Mouse (Mus musculus) myocyte (in vitro differentiated cells): ENCODE data around the gene Fam120b. TPM values are rescaled to one million over a fixed set of nuclear protein-coding genes. Genes with fewer than 3 reads are reported as not detected.
A peak's percentile ranks its signal among the peaks of the same experiment; 100 is the strongest.
"Not testable (repeated sequence)": the region's sequence is repeated elsewhere in the genome, so short reads cannot be mapped to it uniquely, and the experiment has no call there.

Source experiments
- H3K27me3 ChIP-seq: one replicate; pipeline ENCODE4 v1.6.1; 2011; ENCODE audit not compliant: control insufficient read depth, insufficient read depth, insufficient read length
- H3K36me3 ChIP-seq: one replicate; pipeline ENCODE4 v1.6.1; 2011; ENCODE audit not compliant: control insufficient read depth, insufficient read depth
- H3K4me2 ChIP-seq: one replicate; pipeline ENCODE4 v1.6.1; 2011; ENCODE audit warnings: low read depth, control low read depth
- H3K4me3 ChIP-seq: one replicate; pipeline ENCODE4 v1.5.1; 2011; ENCODE audit warnings: mild to moderate bottlenecking, control low read depth, moderate library complexity
- H3K79me2 ChIP-seq: one replicate; pipeline ENCODE4 v1.6.1; 2011; ENCODE audit not compliant: control insufficient read depth, insufficient read depth
- H3ac ChIP-seq: one replicate; pipeline ENCODE4 v1.6.1; 2011; ENCODE audit not compliant: control insufficient read depth, insufficient read length
- CEBPB ChIP-seq: IDR thresholded peaks from 2 replicates; pipeline ENCODE4 v1.6.1; 2011; ENCODE audit warnings: mild to moderate bottlenecking, moderate library complexity; ENCODE audit not compliant: poor library complexity, insufficient read depth, severe bottlenecking
- E2F4 ChIP-seq: IDR thresholded peaks from one replicate; pipeline ENCODE4 v1.6.1; 2011; ENCODE audit warnings: mild to moderate bottlenecking, control low read depth, moderate library complexity; ENCODE audit not compliant: insufficient read depth
- MAX ChIP-seq: IDR thresholded peaks from one replicate; pipeline ENCODE4 v1.6.1; 2011; ENCODE audit warnings: low read depth, mild to moderate bottlenecking, control low read depth
- MYOD1 ChIP-seq, 3 experiments: IDR thresholded peaks; one replicate each; pipeline ENCODE4 v1.6.1; 2011; ENCODE audit warnings: control low read depth in 2 of 3, low read depth in 2 of 3, mild to moderate bottlenecking in 2 of 3, moderate library complexity in 1 of 3; ENCODE audit not compliant: insufficient read length in 2 of 3, control insufficient read depth in 1 of 3
- MYOG ChIP-seq, 3 experiments: IDR thresholded peaks; one replicate each; pipeline ENCODE4 v1.6.1; 2011; ENCODE audit warnings: control low read depth in 2 of 3, low read depth in 2 of 3, mild to moderate bottlenecking in 2 of 3; ENCODE audit not compliant: insufficient read length in 2 of 3, control insufficient read depth in 1 of 3, insufficient read depth in 1 of 3
- POLR2A ChIP-seq: IDR thresholded peaks from one replicate; pipeline ENCODE4 v1.6.1; 2011; ENCODE audit warnings: low read depth, mild to moderate bottlenecking, control low read depth, moderate library complexity; ENCODE audit not compliant: insufficient read length
- POLR2AphosphoS2 ChIP-seq: IDR thresholded peaks from one replicate; pipeline ENCODE4 v1.6.1; 2011; ENCODE audit warnings: low read depth, control low read depth; ENCODE audit not compliant: insufficient read length
- REST ChIP-seq: IDR thresholded peaks from one replicate; pipeline ENCODE4 v1.6.1; 2011; ENCODE audit warnings: mild to moderate bottlenecking, control low read depth, moderate library complexity; ENCODE audit not compliant: insufficient read depth, insufficient read length
- SRF ChIP-seq: IDR thresholded peaks from one replicate; pipeline ENCODE4 v1.6.1; 2011; ENCODE audit warnings: low read depth; ENCODE audit not compliant: control insufficient read depth, insufficient read length
- TCF12 ChIP-seq: IDR thresholded peaks from one replicate; pipeline ENCODE4 v1.6.1; 2011; ENCODE audit warnings: mild to moderate bottlenecking, control low read depth; ENCODE audit not compliant: poor library complexity, insufficient read depth, severe bottlenecking
- TCF3 ChIP-seq: IDR thresholded peaks from one replicate; pipeline ENCODE4 v1.6.1; 2011; ENCODE audit warnings: low read depth, control low read depth; ENCODE audit not compliant: insufficient read length
- USF1 ChIP-seq: IDR thresholded peaks from one replicate; pipeline ENCODE4 v1.6.1; 2011; ENCODE audit warnings: low read depth, mild to moderate bottlenecking, control low read depth, moderate library complexity
- polyA plus RNA-seq: library from polyadenylated mRNA; unstranded; fragments of >200 nt; fragmentation: generic; extraction: Trizol; gene quantifications from one replicate; pipeline ENCODE4 v1.2.1, GENCODE M21; 2012; ENCODE audit warnings: missing spikeins

Fam120b gene
- polyA plus RNA-seq, 1 experiment: 8.8 TPM

- TF ChIP-seq USF1 (no peak), POLR2A (no peak), REST (no peak), SRF (no peak)
- H3K79me2 ChIP-seq: no peaks in the 10 kb centered on the region
- H3K36me3 ChIP-seq: peaks cover 4% of the 10 kb centered on the region
- no peak overlapping the region for H3ac ChIP-seq
- H3K27me3 ChIP-seq: no peaks in the 10 kb centered on the region
- H3K4me2 ChIP-seq: no peak overlapping the region
- no peak overlapping the region for H3K4me3 ChIP-seq
Measured at GRCm38 (mm10) chr17:15434748-15435147, 38.7 kb downstream of the Fam120b start.

- Histone ChIP-seq H3K27me3 (no peaks in the 10 kb centered on the region), H3ac (no peak overlapping the region), H3K4me2 (peak overlapping the region; percentile 67), H3K79me2 (no peaks in the 10 kb centered on the region), H3K4me3 (no peak overlapping the region), H3K36me3 (no peaks in the 10 kb centered on the region)
- peak in 1 of 3 experiments; percentile 10 for TF ChIP-seq MYOG (IDR thresholded peaks at IDR 0.05; ENCODE audit: control insufficient read depth in 1 of 3, insufficient read depth in 1 of 3, insufficient read length in 2 of 3, low read depth in 2 of 3)
- TF ChIP-seq TCF3: no peak
- TF ChIP-seq SRF: peak; percentile 30
- no peak for TF ChIP-seq POLR2AphosphoS2
Measured at GRCm38 (mm10) chr17:15440067-15440462, 44.1 kb downstream of the Fam120b start.

DNA sequence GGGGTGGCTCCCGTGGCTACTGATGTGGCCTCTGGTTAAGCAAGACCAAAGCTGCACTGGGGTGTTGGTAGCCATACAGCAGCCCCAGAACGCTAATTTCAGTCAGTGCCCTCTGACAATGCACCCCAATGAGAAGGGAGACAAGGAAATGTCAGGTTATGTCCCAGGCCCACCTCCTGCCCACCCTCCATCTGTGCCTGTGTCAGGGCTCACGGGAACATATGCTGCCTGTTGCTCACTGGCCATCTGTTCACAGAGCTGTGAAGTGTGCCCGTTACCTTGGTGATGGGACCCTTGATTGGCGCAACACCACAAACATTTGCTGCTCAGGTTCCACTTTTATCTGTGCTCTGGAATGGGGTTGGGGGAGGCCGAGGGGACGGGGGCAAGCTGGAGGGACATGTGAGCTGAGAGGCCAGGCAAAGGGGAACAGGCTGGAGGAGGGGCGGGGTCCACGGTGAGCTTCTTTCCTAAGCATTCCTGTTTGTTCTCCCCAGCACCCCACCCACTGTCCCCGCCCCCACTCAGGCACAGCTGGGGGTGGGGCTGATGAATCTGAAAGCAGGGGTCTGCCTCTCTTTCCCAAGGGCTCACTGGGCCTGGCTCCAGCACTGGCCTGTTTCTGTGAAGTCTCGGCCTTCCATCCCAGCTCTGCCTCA is 44.6 kb downstream of the Fam120b start:
- TF ChIP-seq POLR2A: no peak
- no peak for TF ChIP-seq POLR2AphosphoS2
- peak; percentile 61 for TF ChIP-seq TCF3
- no peak for TF ChIP-seq MAX
- no peak for TF ChIP-seq USF1
- TF ChIP-seq MYOD1 (IDR thresholded peaks at IDR 0.05; ENCODE audit: control insufficient read depth in 1 of 3, insufficient read length in 2 of 3, low read depth in 2 of 3): peak in 2 of 3 experiments; percentile 79 to 92
- TF ChIP-seq TCF12: peak; percentile 22
- peak; percentile 1 to 95 (median 91) for TF ChIP-seq MYOG (IDR thresholded peaks at IDR 0.05; ENCODE audit: control insufficient read depth in 1 of 3, insufficient read depth in 1 of 3, insufficient read length in 2 of 3, low read depth in 2 of 3)
- no peaks in the 10 kb centered on the region for H3K36me3 ChIP-seq

GRCm38 (mm10) chr17:15445421-15445820 is 49.4 kb downstream of the Fam120b start:
- Histone ChIP-seq H3K79me2 (no peaks in the 10 kb centered on the region), H3ac (no peak overlapping the region), H3K27me3 (no peaks in the 10 kb centered on the region), H3K36me3 (no peaks in the 10 kb centered on the region), H3K4me2 (no peak overlapping the region), H3K4me3 (no peak overlapping the region)
- TF ChIP-seq REST: no peak
- TF ChIP-seq USF1: no peak
- no peak for TF ChIP-seq E2F4
- no peak for TF ChIP-seq TCF3
- no peak for TF ChIP-seq MAX

More for the DNA sequence above, 44.6 kb downstream of the Fam120b start:
- Histone ChIP-seq H3K79me2 (no peaks in the 10 kb centered on the region), H3K27me3 (no peaks in the 10 kb centered on the region), H3ac (no peak overlapping the region), H3K4me2 (peak overlapping the region; percentile 67), H3K4me3 (no peak overlapping the region)

GRCm38 (mm10) chr17:15447831-15448230 is 51.8 kb downstream of the Fam120b start:
- H3ac ChIP-seq: no peak overlapping the region
- TF ChIP-seq CEBPB (no peak), MYOD1 (IDR thresholded peaks at IDR 0.05; ENCODE audit: control insufficient read depth in 1 of 3, insufficient read length in 2 of 3, low read depth in 2 of 3) (no peak), POLR2AphosphoS2 (no peak), TCF3 (no peak), E2F4 (no peak), MAX (no peak), SRF (no peak)

GRCm38 (mm10) chr17:15449144-15449543 is 53.1 kb downstream of the Fam120b start:
- not testable (repeated sequence) for H3ac ChIP-seq, H3K27me3 ChIP-seq, H3K4me2 ChIP-seq, H3K4me3 ChIP-seq, H3K79me2 ChIP-seq, H3K36me3 ChIP-seq

More at GRCm38 (mm10) chr17:15447831-15448230, 51.8 kb downstream of the Fam120b start:
- H3K27me3 ChIP-seq: no peaks in the 10 kb centered on the region
- no peak overlapping the region for H3K4me3 ChIP-seq
- no peaks in the 10 kb centered on the region for H3K36me3 ChIP-seq
- H3K79me2 ChIP-seq: no peaks in the 10 kb centered on the region
- H3K4me2 ChIP-seq: no peak overlapping the region
